ENCODE assay signal across 8 mouse cellular contexts in genomic region chr8:109075006-109075405, GRCm38 (mm10).
A peak's percentile ranks its signal among the peaks of the same experiment; 100 is the strongest.
DNase-seq lines count a peak whose midpoint lies in the region; ATAC-seq and TF ChIP-seq lines count a peak whose summit lies in the region.

No protein-coding gene starts in this region.

- H3K4me1 ChIP-seq in heart, embryonic 14.5 days (ENCODE audit: control insufficient read depth in 2 of 2, insufficient read depth in 2 of 2, low read length in 2 of 2) = peaks cover 0 to 4% of the 10 kb centered on the region in 2 experiments; a peak in 2 of 4 replicates
- H3K4me1 ChIP-seq in embryonic fibroblast, embryonic 13.5 days (ENCODE audit: control insufficient read depth, insufficient read depth, low read length) = peaks cover 3% of the 10 kb centered on the region; the same call in 1 of the 2 replicates
- H3K4me1 ChIP-seq in limb, embryonic 13.5 days = no peaks in the 10 kb centered on the region
- H3K4me1 ChIP-seq in neural tube, embryonic 13.5 days (replicated peaks) = no peaks in the 10 kb centered on the region

- no peaks in the 10 kb centered on the region for H3K27me3 ChIP-seq in heart, embryonic 14.5 days (ENCODE audit: control insufficient read depth, insufficient read depth, low read length)
- no peaks in the 10 kb centered on the region for H3K27me3 ChIP-seq in limb, embryonic 13.5 days
- H3K27me3 ChIP-seq in neural tube, embryonic 13.5 days = no peaks in the 10 kb centered on the region

- 0 out of 2 replicates have a peak, but pooled peaks cover 9% of the 10 kb centered on the region for H3K9me3 ChIP-seq in heart, embryonic 14.5 days (ENCODE audit: control insufficient read depth, low read length)
- H3K9me3 ChIP-seq in limb, embryonic 13.5 days = peaks cover 5% of the 10 kb centered on the region
- H3K9me3 ChIP-seq in neural tube, embryonic 13.5 days = peaks cover 10% of the 10 kb centered on the region; the same call in 1 of the 2 replicates

- no peak for TF ChIP-seq POLR2A in embryonic fibroblast, embryonic 13.5 days (IDR thresholded peaks at IDR 0.05; ENCODE audit: low read depth, low read length)

- intact Hi-C loops in heart, postnatal 36 days (cut with DNase I) = no loop called here
- intact Hi-C loops in gastrocnemius, adult 2 months (cut with DNase I) = no loop called here

- peak overlapping the region; percentile 28 to 38 for H3K4me3 ChIP-seq in heart, embryonic 14.5 days (ENCODE audit: control insufficient read depth in 1 of 2, insufficient read depth in 1 of 2, low read depth in 1 of 2, low read length in 2 of 2)
- H3K4me3 ChIP-seq in embryonic fibroblast, embryonic 13.5 days (ENCODE audit: insufficient read depth, low read length) = peak overlapping the region; percentile 14; the same call in 1 of the 2 replicates
- H3K4me3 ChIP-seq in limb, embryonic 13.5 days = peak overlapping the region; percentile 37
- peak overlapping the region; percentile 20; the same call in 1 of the 2 replicates for H3K4me3 ChIP-seq in neural tube, embryonic 13.5 days
- H3K4me3 ChIP-seq in gastrocnemius, adult 2 months = no peak overlapping the region

- H3K36me3 ChIP-seq in heart, embryonic 14.5 days (ENCODE audit: control insufficient read depth, insufficient read depth, low read length) = no peaks in the 10 kb centered on the region
- H3K36me3 ChIP-seq in limb, embryonic 13.5 days = no peaks in the 10 kb centered on the region
- H3K36me3 ChIP-seq in neural tube, embryonic 13.5 days = no peaks in the 10 kb centered on the region

- no peak; the same call in 1 of the 2 replicates for ATAC-seq in heart, embryonic 14.5 days (ENCODE audit: insufficient number of reproducible peaks, insufficient read depth, low FRiP score, low read depth)
- no peak for ATAC-seq in limb, embryonic 13.5 days (ENCODE audit: low FRiP score, low read depth)
- no peak for ATAC-seq in neural tube, embryonic 13.5 days (ENCODE audit: low read depth)
- no peak for ATAC-seq in CD4-positive, CD25-positive, alpha-beta regulatory T cell, adult 4 months

- H3K9ac ChIP-seq in heart, embryonic 14.5 days (ENCODE audit: low read length) = no peak overlapping the region
- H3K9ac ChIP-seq in limb, embryonic 13.5 days = peak overlapping the region; percentile 21; the same call in 1 of the 2 replicates
- no peak overlapping the region for H3K9ac ChIP-seq in neural tube, embryonic 13.5 days

- no peak overlapping the region for H3K27ac ChIP-seq in heart, embryonic 14.5 days (replicated peaks in 1 of 2; ENCODE audit: control insufficient read depth in 1 of 2, insufficient read depth in 1 of 2, low read depth in 2 of 2, low read length in 2 of 2)
- no peak overlapping the region for H3K27ac ChIP-seq in embryonic fibroblast, embryonic 13.5 days (ENCODE audit: insufficient read depth, low read length)
- no peak overlapping the region for H3K27ac ChIP-seq in limb, embryonic 13.5 days
- no peak overlapping the region for H3K27ac ChIP-seq in neural tube, embryonic 13.5 days (replicated peaks)
- H3K27ac ChIP-seq in gastrocnemius, adult 2 months = no peak overlapping the region

- no peak for DNase-seq in heart, postnatal 36 days
- no peak for DNase-seq in spleen, postnatal 36 days (ENCODE audit: low spot score in 2 of 2)
- no peak for DNase-seq in gastrocnemius, adult 2 months

- H3K4me2 ChIP-seq in heart, embryonic 14.5 days (ENCODE audit: low read length) = peak overlapping the region; percentile 61
- peak overlapping the region; percentile 58 for H3K4me2 ChIP-seq in limb, embryonic 13.5 days (replicated peaks)
- peak overlapping the region; percentile 44 for H3K4me2 ChIP-seq in neural tube, embryonic 13.5 days

- 16% methylated on average over 12 of the region's 12 CpGs for WGBS in heart, embryonic 14.5 days
- WGBS in limb, embryonic 13.5 days = 22% methylated on average over 12 of the region's 12 CpGs
- WGBS in neural tube, embryonic 13.5 days = 18% methylated on average over 12 of the region's 12 CpGs

- TF ChIP-seq CTCF in embryonic fibroblast, embryonic 13.5 days (IDR thresholded peaks at IDR 0.05; ENCODE audit: borderline replicate concordance, insufficient read depth, low read length) = no peak
- no peak for TF ChIP-seq CTCF in gastrocnemius, adult 2 months (IDR thresholded peaks at IDR 0.05)
